ENCODE assay signal across 8 mouse cellular contexts in the genomic region with DNA sequence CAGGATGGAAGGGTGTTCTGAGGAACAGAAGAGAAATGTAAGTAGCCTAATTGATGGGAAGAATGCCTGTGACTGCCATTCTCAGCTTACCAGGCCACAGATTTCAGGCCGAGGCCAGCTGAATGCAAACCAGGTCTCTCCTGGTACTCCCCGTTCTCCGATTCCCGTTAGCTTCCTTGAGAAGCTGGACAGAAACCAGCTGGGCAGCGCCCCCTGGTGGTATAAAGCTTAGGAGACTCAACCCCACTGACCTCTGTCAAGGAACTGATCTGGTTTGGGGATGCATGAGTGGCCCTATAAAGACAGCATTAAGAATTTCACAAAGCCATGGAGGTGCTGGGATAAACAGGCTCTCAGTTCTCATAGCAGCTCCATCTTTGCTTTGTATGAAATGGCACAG. TPM values are rescaled to one million over a fixed set of nuclear protein-coding genes. Genes with fewer than 3 reads are reported as not detected.
DNase-seq lines count a peak whose midpoint lies in the region; ATAC-seq lines count a peak whose summit lies in the region.

No protein-coding gene starts in this region.

- intact Hi-C loops in left cerebral cortex, postnatal 14 days (cut with DNase I), result loop anchor here (1.0 kb wide), 1 partner anchor 51 kb away; no protein-coding TSS in a partner anchor

- 1% methylated on average over 5 of the region's 5 CpGs for WGBS in heart, embryonic 11.5 days (ENCODE audit: insufficient replicate concordance)
- 1% methylated on average over 5 of the region's 5 CpGs for WGBS in forebrain, embryonic 12.5 days
- 3% methylated on average over 5 of the region's 5 CpGs for WGBS in hindbrain, embryonic 16.5 days

- H3K36me3 ChIP-seq in heart, embryonic 11.5 days (ENCODE audit: control insufficient read depth, insufficient read depth, low read length), result no peaks in the 10 kb centered on the region
- H3K36me3 ChIP-seq in forebrain, embryonic 12.5 days (replicated peaks), result no peaks in the 10 kb centered on the region
- H3K36me3 ChIP-seq in hindbrain, embryonic 16.5 days (ENCODE audit: control insufficient read depth, insufficient read depth, low read length), result no peaks in the 10 kb centered on the region
- no peaks in the 10 kb centered on the region for H3K36me3 ChIP-seq in splenic B cell, adult 2 months (ENCODE audit: control insufficient read depth, insufficient read depth, low read length, poor library complexity, severe bottlenecking)

- H3K9me3 ChIP-seq in heart, embryonic 11.5 days (replicated peaks; ENCODE audit: control insufficient read depth, low read length), result no peaks in the 10 kb centered on the region
- H3K9me3 ChIP-seq in forebrain, embryonic 12.5 days, result no peaks in the 10 kb centered on the region
- no peaks in the 10 kb centered on the region for H3K9me3 ChIP-seq in hindbrain, embryonic 16.5 days (ENCODE audit: control insufficient read depth, low read length)

- peak; percentile 86 to 95 for DNase-seq in heart, adult 18-20 months
- DNase-seq in c-Kit-negative CD71-positive TER-119-positive erythroid progenitor cells, embryonic 14.5 days (ENCODE audit: low read depth, low spot score), result peak; percentile 63
- peak; percentile 72 to 83 for DNase-seq in left cerebral cortex, postnatal 14 days (ENCODE audit: low spot score in 2 of 2)
- peak; percentile 88 for DNase-seq in naive thymus-derived CD4-positive, alpha-beta T cell, adult 2 months (ENCODE audit: low read depth)
- DNase-seq in splenic B cell, adult 2 months (ENCODE audit: low read depth, low spot score), result peak; percentile 80

- no peak overlapping the region for H3K4me3 ChIP-seq in heart, embryonic 11.5 days (ENCODE audit: low read depth, low read length)
- H3K4me3 ChIP-seq in forebrain, embryonic 12.5 days (replicated peaks), result no peak overlapping the region
- H3K4me3 ChIP-seq in hindbrain, embryonic 16.5 days (ENCODE audit: low read length), result no peak overlapping the region

- ATAC-seq in heart, embryonic 11.5 days (replicated peaks; ENCODE audit: insufficient number of reproducible peaks, low FRiP score, low TSS enrichment), result no peak
- 0 out of 2 replicates have a peak, but pooled peaks have one; percentile 4 for ATAC-seq in forebrain, embryonic 12.5 days (ENCODE audit: low FRiP score)
- ATAC-seq in hindbrain, embryonic 16.5 days, result 0 out of 2 replicates have a peak, but pooled peaks have one; percentile 35

- H3K9ac ChIP-seq in heart, embryonic 11.5 days (ENCODE audit: low read depth, low read length), result no peak overlapping the region
- no peak overlapping the region for H3K9ac ChIP-seq in forebrain, embryonic 12.5 days
- no peak overlapping the region for H3K9ac ChIP-seq in hindbrain, embryonic 16.5 days (ENCODE audit: low read depth, low read length)

- H3K27ac ChIP-seq in heart, embryonic 11.5 days (ENCODE audit: low read depth, low read length), result no peak overlapping the region
- no peak overlapping the region for H3K27ac ChIP-seq in forebrain, embryonic 12.5 days
- H3K27ac ChIP-seq in hindbrain, embryonic 16.5 days (ENCODE audit: low read depth, low read length), result no peak overlapping the region

- H3K4me2 ChIP-seq in heart, embryonic 11.5 days, result no peak overlapping the region
- H3K4me2 ChIP-seq in forebrain, embryonic 12.5 days, result no peak overlapping the region
- no peak overlapping the region for H3K4me2 ChIP-seq in hindbrain, embryonic 16.5 days (ENCODE audit: low read length)

- H3K27me3 ChIP-seq in heart, embryonic 11.5 days (ENCODE audit: control insufficient read depth, insufficient read depth, low read length), result peaks cover 20% of the 10 kb centered on the region
- peaks cover 73% of the 10 kb centered on the region for H3K27me3 ChIP-seq in forebrain, embryonic 12.5 days
- peaks cover 29% of the 10 kb centered on the region for H3K27me3 ChIP-seq in hindbrain, embryonic 16.5 days (replicated peaks; ENCODE audit: control insufficient read depth, insufficient read depth, low read length)
- no peaks in the 10 kb centered on the region for H3K27me3 ChIP-seq in splenic B cell, adult 2 months (ENCODE audit: control insufficient read depth, insufficient read depth, low read length, poor library complexity, severe bottlenecking)

- peaks cover 44% of the 10 kb centered on the region for H3K4me1 ChIP-seq in heart, embryonic 11.5 days (ENCODE audit: control insufficient read depth, insufficient read depth, low read length)
- H3K4me1 ChIP-seq in forebrain, embryonic 12.5 days, result peaks cover 44% of the 10 kb centered on the region
- peaks cover 32% of the 10 kb centered on the region for H3K4me1 ChIP-seq in hindbrain, embryonic 16.5 days (ENCODE audit: control insufficient read depth, insufficient read depth, low read depth, low read length)

RNA-seq across cellular contexts. Expression of a gene that starts 1.7 kb away (rescaled TPM):
- 1 to 10 TPM; 8.3 to 9.1 TPM for total RNA-seq in heart, adult 18-20 months (2021)
- polyA plus RNA-seq in heart, embryonic 11.5 days (2014; fragmentation: Nextera tagmentation; extraction: Ambion mirVana), result 11.6 and 11.8 TPM in 2 replicates
- polyA plus RNA-seq in forebrain, embryonic 12.5 days (2016; fragmentation: Nextera tagmentation; extraction: Ambion mirVana), result 6.5 and 7.5 TPM in 2 replicates
- 3.9 and 4.7 TPM in 2 replicates for polyA plus RNA-seq in hindbrain, embryonic 16.5 days (2015; fragmentation: Nextera tagmentation; extraction: Ambion mirVana)
- total RNA-seq in left cerebral cortex, postnatal 14 days (2021), result 1 to 10 TPM; 1.2 to 1.3 TPM
